Mouse (Mus musculus) lung, postnatal 0 days (tissue): Measurements from ENCODE around the gene Mlx.

Experiments
- CTCF ChIP-seq: IDR thresholded peaks from 2 replicates; pipeline ENCODE4 v1.5.1; 2016; ENCODE audit warnings: antibody characterized with exemption, mild to moderate bottlenecking
- EP300 ChIP-seq: IDR thresholded peaks from 2 replicates; pipeline ENCODE4 v1.6.1; 2016; ENCODE audit warnings: antibody characterized with exemption, mild to moderate bottlenecking, control low read depth

GRCm38 (mm10) chr11:101098231-101098630 lies 11.2 kb downstream of the Mlx start:
- TF ChIP-seq EP300 (no peak), CTCF (no peak)
